Mouse (Mus musculus): ENCODE measurements around the gene Sorl1.
"Not testable (repeated sequence)": the region's sequence is repeated elsewhere in the genome, so short reads cannot be mapped to it uniquely, and the experiment has no call there.

Sorl1 gene

GRCm38 (mm10) chr9:42070856-42071255 lies 53.2 kb downstream of the Sorl1 start:
- in situ Hi-C loops (cut with MboI; ENCODE audit: low pct_unique_long_range_greater_than_20kb in 1 of 2, low sequenced_read_pairs in 2 of 2, unreplicated experiment in 1 of 2): no loop called here

- in situ Hi-C loops (cut with MboI; ENCODE audit: low pct_unique_long_range_greater_than_20kb in 1 of 2, low sequenced_read_pairs in 2 of 2, unreplicated experiment in 1 of 2): no loop called here
Observed at GRCm38 (mm10) chr9:42069471-42069870, 54.6 kb downstream of the Sorl1 start.

- in situ Hi-C loops (cut with MboI; ENCODE audit: low pct_unique_long_range_greater_than_20kb in 1 of 2, low sequenced_read_pairs in 2 of 2, unreplicated experiment in 1 of 2): no loop called here
Observed at GRCm38 (mm10) chr9:42067950-42068349, 56.1 kb downstream of the Sorl1 start.

GRCm38 (mm10) chr9:42065756-42066155 lies 58.3 kb downstream of the Sorl1 start:
- in situ Hi-C loops (cut with MboI; ENCODE audit: low pct_unique_long_range_greater_than_20kb in 1 of 2, low sequenced_read_pairs in 2 of 2, unreplicated experiment in 1 of 2): no loop called here

GRCm38 (mm10) chr9:42063391-42063790 lies 60.7 kb downstream of the Sorl1 start:
- in situ Hi-C loops (cut with MboI; ENCODE audit: low pct_unique_long_range_greater_than_20kb in 1 of 2, low sequenced_read_pairs in 2 of 2, unreplicated experiment in 1 of 2): no loop called here

- in situ Hi-C loops (cut with MboI; ENCODE audit: low pct_unique_long_range_greater_than_20kb in 1 of 2, low sequenced_read_pairs in 2 of 2, unreplicated experiment in 1 of 2): no loop called here
Observed at GRCm38 (mm10) chr9:42062269-42062668, 61.8 kb downstream of the Sorl1 start.

- in situ Hi-C loops (cut with MboI; ENCODE audit: low pct_unique_long_range_greater_than_20kb in 1 of 2, low sequenced_read_pairs in 2 of 2, unreplicated experiment in 1 of 2): not testable (repeated sequence)
Observed at GRCm38 (mm10) chr9:42059006-42059405, 65.1 kb downstream of the Sorl1 start.

GRCm38 (mm10) chr9:42056591-42056990 lies 67.5 kb downstream of the Sorl1 start:
- in situ Hi-C loops (cut with MboI; ENCODE audit: low pct_unique_long_range_greater_than_20kb in 1 of 2, low sequenced_read_pairs in 2 of 2, unreplicated experiment in 1 of 2): no loop called here

GRCm38 (mm10) chr9:42055378-42055777 lies 68.7 kb downstream of the Sorl1 start:
- in situ Hi-C loops (cut with MboI; ENCODE audit: low pct_unique_long_range_greater_than_20kb in 1 of 2, low sequenced_read_pairs in 2 of 2, unreplicated experiment in 1 of 2): no loop called here

GRCm38 (mm10) chr9:42054339-42055272 lies 69.5 kb downstream of the Sorl1 start:
- in situ Hi-C loops (cut with MboI; ENCODE audit: low pct_unique_long_range_greater_than_20kb in 1 of 2, low sequenced_read_pairs in 2 of 2, unreplicated experiment in 1 of 2): no loop called here

GRCm38 (mm10) chr9:42053591-42054190 lies 70.4 kb downstream of the Sorl1 start:
- in situ Hi-C loops (cut with MboI; ENCODE audit: low pct_unique_long_range_greater_than_20kb in 1 of 2, low sequenced_read_pairs in 2 of 2, unreplicated experiment in 1 of 2): no loop called here

- in situ Hi-C loops (cut with MboI; ENCODE audit: low pct_unique_long_range_greater_than_20kb in 1 of 2, low sequenced_read_pairs in 2 of 2, unreplicated experiment in 1 of 2): no loop called here
Observed at GRCm38 (mm10) chr9:42052713-42053356, 71.3 kb downstream of the Sorl1 start.

GRCm38 (mm10) chr9:42048542-42048941 lies 75.6 kb downstream of the Sorl1 start:
- in situ Hi-C loops (cut with MboI; ENCODE audit: low pct_unique_long_range_greater_than_20kb in 1 of 2, low sequenced_read_pairs in 2 of 2, unreplicated experiment in 1 of 2): no loop called here

- in situ Hi-C loops (cut with MboI; ENCODE audit: low pct_unique_long_range_greater_than_20kb in 1 of 2, low sequenced_read_pairs in 2 of 2, unreplicated experiment in 1 of 2): no loop called here
Observed at GRCm38 (mm10) chr9:42047786-42048185, 76.3 kb downstream of the Sorl1 start.

- in situ Hi-C loops (cut with MboI; ENCODE audit: low pct_unique_long_range_greater_than_20kb in 1 of 2, low sequenced_read_pairs in 2 of 2, unreplicated experiment in 1 of 2): no loop called here
Observed at GRCm38 (mm10) chr9:42046248-42046647, 77.8 kb downstream of the Sorl1 start.

GRCm38 (mm10) chr9:42044651-42045050 lies 79.4 kb downstream of the Sorl1 start:
- in situ Hi-C loops (cut with MboI; ENCODE audit: low pct_unique_long_range_greater_than_20kb in 1 of 2, low sequenced_read_pairs in 2 of 2, unreplicated experiment in 1 of 2): no loop called here

- in situ Hi-C loops (cut with MboI; ENCODE audit: low pct_unique_long_range_greater_than_20kb in 1 of 2, low sequenced_read_pairs in 2 of 2, unreplicated experiment in 1 of 2): no loop called here
Observed at GRCm38 (mm10) chr9:42043934-42044333, 80.2 kb downstream of the Sorl1 start.

- in situ Hi-C loops (cut with MboI; ENCODE audit: low pct_unique_long_range_greater_than_20kb in 1 of 2, low sequenced_read_pairs in 2 of 2, unreplicated experiment in 1 of 2): no loop called here
Observed at GRCm38 (mm10) chr9:42039000-42039992, 84.8 kb downstream of the Sorl1 start.
